Mouse (Mus musculus) limb, embryonic 15.5 days (tissue): ENCODE results near the gene Uggt2. TPM values are rescaled to one million over a fixed set of nuclear protein-coding genes. Genes with fewer than 3 reads are reported as not detected.

Experiments used
- ATAC-seq: fragments of 200-750 bp; cut with Nextera tagmentation; 2 replicates; pipeline ENCODE4 v1.8.0; 2017; ENCODE audit warnings: low read depth, moderate TSS enrichment; ENCODE audit not compliant: insufficient number of reproducible peaks, low FRiP score, low TSS enrichment
- H3K27ac ChIP-seq: fragments of 300-500 bp; sonication (generic); 2 replicates; pipeline ENCODE4 v1.5.1; 2015; ENCODE audit warnings: moderate library complexity, mild to moderate bottlenecking, inconsistent platforms
- H3K27me3 ChIP-seq: fragments of 300-500 bp; sonication (generic); 2 replicates; pipeline ENCODE4 v1.6.1; 2015; ENCODE audit warnings: inconsistent platforms
- H3K36me3 ChIP-seq: fragments of 300-500 bp; sonication (generic); 2 replicates; pipeline ENCODE4 v1.6.1; 2015; ENCODE audit warnings: inconsistent platforms
- H3K4me1 ChIP-seq: fragments of 300-500 bp; sonication (generic); 2 replicates; pipeline ENCODE4 v1.6.1; 2015; ENCODE audit warnings: inconsistent platforms
- H3K4me2 ChIP-seq: fragments of 300-500 bp; sonication (generic); 2 replicates; pipeline ENCODE4 v1.6.1; 2015; ENCODE audit warnings: mild to moderate bottlenecking, inconsistent platforms
- H3K4me3 ChIP-seq: fragments of 300-500 bp; sonication (generic); 2 replicates; pipeline ENCODE4 v1.5.1; 2015; ENCODE audit warnings: mild to moderate bottlenecking, inconsistent platforms
- H3K9ac ChIP-seq: fragments of 300-500 bp; sonication (generic); 2 replicates; pipeline ENCODE4 v1.6.1; 2015; ENCODE audit warnings: inconsistent platforms
- H3K9me3 ChIP-seq: fragments of 300-500 bp; sonication (generic); 2 replicates; pipeline ENCODE4 v1.6.1; 2016; ENCODE audit warnings: inconsistent platforms
- WGBS: fragments of 180-500 bp; shearing (Covaris S2); methylation state at CpG from one replicate; pipeline ENCODE4 v1.1.7; 2015; 5-methylcytosine and 5-hydroxymethylcytosine counted together
- polyA plus RNA-seq: library from polyadenylated mRNA; unstranded; fragments of >200 nt; fragmentation: Nextera tagmentation; extraction: Ambion mirVana; gene quantifications from 2 replicates; pipeline ENCODE4 v1.2.1, GENCODE M21; 2015

The Uggt2 gene
- polyA plus RNA-seq, 1 experiment from 2014 or later: 10.9 TPM

GRCm38 (mm10) chr14:119027675-119028253 lies 71.5 kb downstream of the Uggt2 start:
- WGBS: 74% methylated on average over 2 of the region's 2 CpGs
- no peaks in the 10 kb centered on the region for H3K4me1 ChIP-seq
- H3K36me3 ChIP-seq: peaks cover 28% of the 10 kb centered on the region
- H3K4me3 ChIP-seq: no peak overlapping the region
- H3K4me2 ChIP-seq: no peak overlapping the region
- H3K27me3 ChIP-seq: no peaks in the 10 kb centered on the region
- H3K27ac ChIP-seq: no peak overlapping the region
- no peaks in the 10 kb centered on the region for H3K9me3 ChIP-seq
- H3K9ac ChIP-seq: no peak overlapping the region
- no peak for ATAC-seq

- ATAC-seq: no peak
- H3K4me1 ChIP-seq: no peaks in the 10 kb centered on the region
- WGBS: 41% methylated on average over 4 of the region's 4 CpGs
These were observed 72.1 kb downstream of the Uggt2 start for GRCm38 (mm10) chr14:119027130-119027529.

DNA sequence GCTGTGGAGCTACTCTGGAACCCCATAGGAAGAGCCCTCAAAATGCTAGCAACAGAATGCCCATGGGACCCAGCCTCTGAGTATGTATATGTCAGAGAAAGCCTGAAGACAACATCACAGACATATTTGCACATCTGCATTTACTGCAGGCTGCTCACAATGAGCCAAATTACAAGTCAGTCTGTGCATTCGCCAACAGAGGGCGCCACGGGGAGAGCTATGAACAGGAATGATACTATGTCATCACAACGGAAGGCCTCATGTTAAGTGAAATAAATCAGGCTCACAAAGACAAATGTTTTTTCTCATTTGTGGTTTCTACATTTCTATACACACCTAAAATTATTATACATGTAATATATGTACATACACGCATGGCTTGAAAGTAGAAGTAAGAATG lies 73.3 kb downstream of the Uggt2 start:
- Histone ChIP-seq H3K4me3 (no peak overlapping the region), H3K27me3 (no peaks in the 10 kb centered on the region), H3K4me1 (no peaks in the 10 kb centered on the region), H3K27ac (no peak overlapping the region), H3K4me2 (no peak overlapping the region), H3K9ac (no peak overlapping the region), H3K9me3 (no peaks in the 10 kb centered on the region), H3K36me3 (peaks cover 18% of the 10 kb centered on the region)
- no peak for ATAC-seq
- 72% methylated on average over 5 of the region's 5 CpGs for WGBS

More at GRCm38 (mm10) chr14:119027130-119027529, 72.1 kb downstream of the Uggt2 start:
- Histone ChIP-seq H3K9me3 (no peaks in the 10 kb centered on the region), H3K27me3 (no peaks in the 10 kb centered on the region), H3K9ac (no peak overlapping the region), H3K36me3 (peaks cover 28% of the 10 kb centered on the region), H3K27ac (no peak overlapping the region), H3K4me2 (no peak overlapping the region), H3K4me3 (no peak overlapping the region)

DNA sequence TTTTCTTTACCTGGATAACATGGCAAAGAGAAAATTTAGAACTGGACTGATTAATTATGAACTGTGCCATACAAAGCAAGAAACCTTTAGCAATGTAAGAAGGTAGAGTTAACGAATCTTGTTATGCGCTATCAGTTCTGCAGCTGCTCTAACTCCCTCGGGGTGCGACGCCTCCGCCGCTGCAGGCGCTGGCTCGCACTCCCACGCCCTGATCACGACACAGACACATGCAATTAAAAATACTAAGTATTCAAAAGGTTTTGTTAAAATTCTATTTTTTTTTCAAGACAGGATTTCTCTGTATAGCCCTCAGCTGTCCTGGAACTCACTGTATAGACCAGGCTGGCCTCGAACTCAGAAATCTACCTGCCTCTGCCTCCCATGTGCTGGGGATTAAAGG lies 85.7 kb downstream of the Uggt2 start:
- peaks cover 37% of the 10 kb centered on the region for H3K36me3 ChIP-seq
- no peak overlapping the region for H3K4me3 ChIP-seq
- H3K4me1 ChIP-seq: 0 out of 2 replicates have a peak, but pooled peaks cover 3% of the 10 kb centered on the region
- no peak overlapping the region for H3K9ac ChIP-seq
- 66% methylated on average over 12 of the region's 12 CpGs for WGBS
- H3K4me2 ChIP-seq: no peak overlapping the region
- no peaks in the 10 kb centered on the region for H3K9me3 ChIP-seq
- no peaks in the 10 kb centered on the region for H3K27me3 ChIP-seq
- no peak overlapping the region for H3K27ac ChIP-seq
- ATAC-seq: no peak

DNA sequence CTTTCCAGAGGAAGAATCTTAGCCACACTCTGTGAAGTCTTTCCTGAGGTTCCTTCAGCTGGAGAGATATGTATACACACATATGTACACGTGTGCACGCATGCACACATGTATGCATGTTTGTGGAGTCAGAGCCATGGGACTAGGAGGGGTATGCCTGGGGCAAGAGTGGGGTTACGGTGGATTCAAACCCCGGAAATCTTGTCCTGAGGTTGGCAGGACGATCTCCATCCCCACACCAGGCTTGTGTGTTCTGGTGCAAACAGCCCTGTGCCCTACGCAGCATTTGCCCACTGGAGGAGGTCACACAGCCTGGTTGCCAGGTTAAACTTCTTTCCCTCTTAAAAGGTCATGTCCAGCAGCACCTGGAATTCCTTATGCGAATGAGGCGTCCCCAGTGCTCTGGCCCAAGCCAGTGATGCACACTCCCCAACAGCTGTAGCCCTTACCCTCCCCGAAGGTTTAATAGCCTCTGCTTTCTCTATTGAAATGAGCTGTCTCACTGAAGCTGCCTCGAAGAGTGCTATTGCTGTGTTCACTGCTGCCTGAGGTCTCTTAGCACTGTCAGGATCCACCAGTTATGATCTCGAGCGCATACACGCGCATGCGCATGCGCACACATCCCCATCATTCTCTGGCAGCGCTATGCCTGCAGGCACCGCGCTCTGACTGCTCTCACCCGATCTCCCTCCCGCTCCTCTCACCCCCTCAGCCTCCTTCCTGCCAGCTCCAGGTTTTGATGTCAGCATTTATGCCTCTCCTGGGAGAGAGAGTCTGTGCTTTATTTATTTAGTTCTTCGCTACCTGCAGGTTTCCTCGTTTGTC lies 86.4 kb downstream of the Uggt2 start:
- peak overlapping the region; percentile 17; the same call in 1 of the 2 replicates for H3K4me2 ChIP-seq
- H3K27me3 ChIP-seq: no peaks in the 10 kb centered on the region
- H3K4me1 ChIP-seq: 0 out of 2 replicates have a peak, but pooled peaks cover 3% of the 10 kb centered on the region
- H3K36me3 ChIP-seq: peaks cover 34% of the 10 kb centered on the region
- no peak overlapping the region for H3K27ac ChIP-seq
- 58% methylated on average over 23 of the region's 23 CpGs for WGBS
- no peaks in the 10 kb centered on the region for H3K9me3 ChIP-seq
- no peak for ATAC-seq
- H3K9ac ChIP-seq: no peak overlapping the region
- no peak overlapping the region for H3K4me3 ChIP-seq

DNA sequence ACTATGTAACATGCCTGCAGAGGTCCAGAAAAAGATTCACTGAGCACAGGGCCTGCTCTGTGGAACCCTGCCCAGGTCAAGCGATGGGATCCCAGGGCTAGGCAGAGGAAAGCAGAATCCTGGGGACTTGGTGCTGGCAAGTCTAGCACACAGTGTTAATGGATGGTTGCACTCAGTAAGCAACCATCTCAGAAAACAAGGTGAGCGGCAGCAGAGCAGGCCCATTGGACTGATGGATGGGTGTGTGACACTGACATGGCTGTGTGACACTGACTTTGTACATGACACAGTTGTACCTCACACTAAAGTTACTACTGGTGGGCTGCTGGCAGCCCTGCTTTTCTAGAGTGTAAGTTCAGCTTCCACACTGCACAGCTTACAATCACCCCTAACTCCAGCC lies 89.7 kb downstream of the Uggt2 start:
- H3K9ac ChIP-seq: no peak overlapping the region
- H3K27me3 ChIP-seq: no peaks in the 10 kb centered on the region
- 95% methylated on average over 2 of the region's 2 CpGs for WGBS
- no peak overlapping the region for H3K4me3 ChIP-seq
- no peak overlapping the region for H3K27ac ChIP-seq
- ATAC-seq: no peak
- H3K4me2 ChIP-seq: no peak overlapping the region
- peaks cover 27% of the 10 kb centered on the region for H3K36me3 ChIP-seq
- no peaks in the 10 kb centered on the region for H3K9me3 ChIP-seq
- H3K4me1 ChIP-seq: 0 out of 2 replicates have a peak, but pooled peaks cover 6% of the 10 kb centered on the region

GRCm38 (mm10) chr14:119008031-119008590 lies 91.1 kb downstream of the Uggt2 start:
- Histone ChIP-seq H3K4me2 (peak overlapping the region; percentile 92), H3K36me3 (peaks cover 18% of the 10 kb centered on the region), H3K9me3 (no peaks in the 10 kb centered on the region), H3K4me1 (0 out of 2 replicates have a peak, but pooled peaks cover 6% of the 10 kb centered on the region), H3K27ac (0 out of 2 replicates have a peak overlapping the region, but pooled peaks have one; percentile 61), H3K9ac (no peak overlapping the region), H3K4me3 (peak overlapping the region; percentile 47), H3K27me3 (no peaks in the 10 kb centered on the region)
- ATAC-seq: no peak
- 50% methylated on average over 7 of the region's 7 CpGs for WGBS

DNA sequence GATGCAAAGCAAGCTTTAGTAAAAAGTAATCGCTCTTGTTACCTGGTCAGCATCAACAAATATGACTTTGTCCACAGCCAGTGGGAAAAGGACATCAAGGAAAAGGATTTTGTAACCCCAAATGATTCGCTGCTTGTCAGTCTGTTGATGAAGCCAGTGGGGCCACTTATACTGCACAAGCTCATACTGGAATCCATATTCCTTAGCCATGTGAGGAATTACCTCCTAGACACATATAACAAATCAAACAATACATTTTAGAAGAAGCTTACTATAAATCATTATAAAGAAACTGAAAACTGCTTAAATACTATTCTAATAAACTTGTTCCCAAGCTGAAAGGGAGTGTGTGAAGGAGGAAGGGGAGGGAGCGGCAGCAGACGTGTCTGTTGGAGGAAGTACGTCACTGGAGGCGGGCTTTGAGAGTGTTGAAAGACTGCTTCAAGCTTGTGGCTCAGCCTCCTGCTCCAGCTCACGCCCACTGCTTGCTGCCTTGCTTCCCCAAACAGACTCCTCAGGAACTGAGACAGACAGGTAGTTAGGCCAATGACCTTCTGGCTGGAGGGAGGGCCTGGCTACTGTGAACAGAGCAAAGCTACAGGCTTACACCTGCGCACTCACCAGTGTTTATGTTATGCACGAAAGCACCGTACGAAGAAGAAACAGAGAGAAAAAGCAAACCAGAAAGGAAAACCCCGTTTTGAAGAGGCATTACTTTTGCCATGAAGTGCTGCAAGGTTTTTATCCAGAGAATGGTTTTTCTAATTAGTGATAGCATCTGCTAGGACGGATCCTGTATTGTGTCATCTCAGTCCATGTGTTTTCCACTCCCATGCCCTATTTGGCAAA lies 91.9 kb downstream of the Uggt2 start:
- peak overlapping the region; percentile 92 for H3K4me2 ChIP-seq
- H3K4me3 ChIP-seq: peak overlapping the region; percentile 47
- H3K27me3 ChIP-seq: no peaks in the 10 kb centered on the region
- 0 out of 2 replicates have a peak overlapping the region, but pooled peaks have one; percentile 26 for H3K9ac ChIP-seq
- ATAC-seq: peak; percentile 99
- H3K9me3 ChIP-seq: no peaks in the 10 kb centered on the region
- peaks cover 13% of the 10 kb centered on the region for H3K36me3 ChIP-seq
- 1% methylated on average over 13 of the region's 13 CpGs for WGBS
- peak overlapping the region; percentile 73 for H3K27ac ChIP-seq
- 0 out of 2 replicates have a peak, but pooled peaks cover 3% of the 10 kb centered on the region for H3K4me1 ChIP-seq

DNA sequence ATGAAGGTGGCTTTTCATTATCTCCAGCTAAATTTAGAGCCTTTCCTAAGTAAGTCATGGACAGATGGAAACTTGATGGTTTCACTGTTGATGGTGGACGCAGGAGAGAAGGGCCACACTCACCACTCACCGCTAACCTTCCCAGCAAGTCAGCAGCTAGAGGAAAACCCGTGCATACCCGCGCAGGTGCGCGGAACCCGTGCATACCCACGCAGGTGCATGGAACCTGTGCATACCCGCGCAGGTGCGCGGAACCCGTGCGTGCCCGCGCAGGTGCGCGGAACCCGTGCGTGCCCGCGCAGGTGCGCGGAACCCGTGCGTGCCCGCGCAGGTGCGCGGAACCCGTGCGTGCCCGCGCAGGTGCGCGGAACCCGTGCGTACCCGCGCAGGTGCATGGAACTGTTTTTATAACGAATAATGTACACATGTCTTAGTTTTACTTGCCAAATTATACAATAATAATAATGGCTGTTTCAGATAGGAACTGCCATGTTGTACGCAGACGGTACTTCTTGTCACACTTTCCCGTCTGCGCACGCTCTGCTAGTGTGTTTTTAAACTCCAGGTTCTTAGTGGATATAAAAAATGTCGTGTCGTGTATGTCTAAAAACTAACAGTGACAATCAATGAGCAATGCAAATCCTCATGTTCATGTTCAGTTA lies 92.7 kb downstream of the Uggt2 start:
- H3K27ac ChIP-seq: peak overlapping the region; percentile 73
- H3K27me3 ChIP-seq: no peaks in the 10 kb centered on the region
- 0 out of 2 replicates have a peak overlapping the region, but pooled peaks have one; percentile 26 for H3K9ac ChIP-seq
- ATAC-seq: no peak
- H3K4me3 ChIP-seq: peak overlapping the region; percentile 47
- 0 out of 2 replicates have a peak, but pooled peaks cover 3% of the 10 kb centered on the region for H3K4me1 ChIP-seq
- H3K4me2 ChIP-seq: peak overlapping the region; percentile 92
- 2% methylated on average over 49 of the region's 49 CpGs for WGBS
- peaks cover 14% of the 10 kb centered on the region for H3K36me3 ChIP-seq
- no peaks in the 10 kb centered on the region for H3K9me3 ChIP-seq

DNA sequence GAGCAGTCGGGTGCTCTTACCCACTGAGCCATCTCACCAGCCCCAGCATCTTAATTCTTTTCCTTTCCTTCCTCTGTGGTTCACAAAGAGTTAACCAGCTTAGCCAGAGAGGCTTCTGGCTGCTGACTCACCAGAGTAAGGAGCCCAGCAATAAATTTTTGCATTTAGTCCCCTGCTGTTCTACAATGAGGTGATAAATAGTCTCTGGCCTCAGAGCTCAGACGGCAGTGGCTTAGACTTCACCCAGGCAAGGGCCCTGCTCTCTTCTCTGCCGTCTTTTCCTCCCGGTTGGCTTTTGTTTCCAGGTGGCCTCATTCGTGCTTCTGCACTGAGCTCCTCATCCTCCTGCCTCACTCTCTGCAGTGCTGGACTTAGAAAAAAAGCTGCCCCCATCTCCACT lies 93.4 kb downstream of the Uggt2 start:
- Histone ChIP-seq H3K36me3 (peaks cover 19% of the 10 kb centered on the region), H3K4me3 (no peak overlapping the region), H3K9ac (no peak overlapping the region), H3K4me2 (no peak overlapping the region; the same call in 1 of the 2 replicates), H3K9me3 (no peaks in the 10 kb centered on the region), H3K4me1 (0 out of 2 replicates have a peak, but pooled peaks cover 3% of the 10 kb centered on the region), H3K27me3 (no peaks in the 10 kb centered on the region), H3K27ac (no peak overlapping the region)
- no peak for ATAC-seq
- 7% methylated on average over 5 of the region's 5 CpGs for WGBS

GRCm38 (mm10) chr14:119003320-119003719 lies 95.9 kb downstream of the Uggt2 start:
- no peak overlapping the region for H3K27ac ChIP-seq
- H3K4me1 ChIP-seq: 0 out of 2 replicates have a peak, but pooled peaks cover 3% of the 10 kb centered on the region
- no peak for ATAC-seq
- no peak overlapping the region for H3K4me2 ChIP-seq
- no peaks in the 10 kb centered on the region for H3K9me3 ChIP-seq
- H3K36me3 ChIP-seq: peaks cover 21% of the 10 kb centered on the region
- H3K4me3 ChIP-seq: no peak overlapping the region
- no peaks in the 10 kb centered on the region for H3K27me3 ChIP-seq
- H3K9ac ChIP-seq: no peak overlapping the region
